Mouse (Mus musculus) hindlimb bud, embryonic 11.5 days (tissue): ENCODE data around the gene Ivns1abp.
"Not testable (repeated sequence)": the region's sequence is repeated elsewhere in the genome, so short reads cannot be mapped to it uniquely, and the experiment has no call there.

Source experiments
- DNase-seq: peaks from one replicate; pipeline ENCODE4 v3.0.0-alpha.2; 2012; ENCODE audit warnings: low read depth, low spot score; ENCODE audit errors: extremely low spot score

Ivns1abp gene

GRCm38 (mm10) chr1:151344283-151345108, at the start of gene Ivns1abp:
Ivns1abp (plus strand) TSS chr1:151344477.
- peak; percentile 73 for DNase-seq

GRCm38 (mm10) chr1:151295486-151295885, 48.8 kb upstream of the Ivns1abp start:
- no peak for DNase-seq

GRCm38 (mm10) chr1:151296621-151297020, 47.7 kb upstream of the Ivns1abp start:
- no peak for DNase-seq

- no peak for DNase-seq
Observed at GRCm38 (mm10) chr1:151297025-151297424, 47.3 kb upstream of the Ivns1abp start.

GRCm38 (mm10) chr1:151297596-151297995, 46.7 kb upstream of the Ivns1abp start:
- no peak for DNase-seq

- no peak for DNase-seq
Observed at GRCm38 (mm10) chr1:151301456-151301855, 42.8 kb upstream of the Ivns1abp start.

- no peak for DNase-seq
Observed at GRCm38 (mm10) chr1:151301904-151302303, 42.4 kb upstream of the Ivns1abp start.

GRCm38 (mm10) chr1:151303265-151303664, 41.0 kb upstream of the Ivns1abp start:
- DNase-seq, result no peak

- DNase-seq, result not testable (repeated sequence)
Observed at GRCm38 (mm10) chr1:151305001-151305400, 39.3 kb upstream of the Ivns1abp start.

GRCm38 (mm10) chr1:151307059-151307458, 37.2 kb upstream of the Ivns1abp start:
- DNase-seq, result no peak

- no peak for DNase-seq
Observed at GRCm38 (mm10) chr1:151307821-151308220, 36.5 kb upstream of the Ivns1abp start.

GRCm38 (mm10) chr1:151308508-151308907, 35.8 kb upstream of the Ivns1abp start:
- no peak for DNase-seq

- DNase-seq, result no peak
Observed at GRCm38 (mm10) chr1:151310511-151310910, 33.8 kb upstream of the Ivns1abp start.

- no peak for DNase-seq
Observed at GRCm38 (mm10) chr1:151311379-151311778, 32.9 kb upstream of the Ivns1abp start.

- DNase-seq, result no peak
Observed at GRCm38 (mm10) chr1:151319267-151319666, 25.0 kb upstream of the Ivns1abp start.

GRCm38 (mm10) chr1:151320408-151320807, 23.9 kb upstream of the Ivns1abp start:
- no peak for DNase-seq

- DNase-seq, result no peak
Observed at GRCm38 (mm10) chr1:151325328-151325727, 18.9 kb upstream of the Ivns1abp start.

GRCm38 (mm10) chr1:151328341-151329097, 15.8 kb upstream of the Ivns1abp start:
- DNase-seq, result no peak

GRCm38 (mm10) chr1:151329601-151330000, 14.7 kb upstream of the Ivns1abp start:
- DNase-seq, result no peak

GRCm38 (mm10) chr1:151332819-151333218, 11.5 kb upstream of the Ivns1abp start:
- no peak for DNase-seq

- DNase-seq, result no peak
Observed at GRCm38 (mm10) chr1:151338234-151338633, 6.0 kb upstream of the Ivns1abp start.

GRCm38 (mm10) chr1:151338941-151339340, 5.3 kb upstream of the Ivns1abp start:
- DNase-seq, result no peak
